Mouse (Mus musculus) thymus, adult 2 months (tissue): ENCODE measurements around the gene Gli1. TPM values are rescaled to one million over a fixed set of nuclear protein-coding genes. Genes with fewer than 3 reads are reported as not detected.

Experiments
- DNase-seq: peaks from one replicate; pipeline ENCODE4 v3.0.0; 2021
- H3K27ac ChIP-seq: fragments of 200-500 bp; 2 replicates; pipeline ENCODE4 v1.5.1; 2012; ENCODE audit warnings: low read length, control low read depth; ENCODE audit not compliant: control insufficient read depth, insufficient read depth
- H3K27me3 ChIP-seq: fragments of 200-500 bp; 2 replicates; pipeline ENCODE4 v1.6.1; 2012; ENCODE audit warnings: mild to moderate bottlenecking, low read length, moderate library complexity, mixed read lengths; ENCODE audit not compliant: control insufficient read depth, insufficient read depth
- H3K36me3 ChIP-seq: fragments of 200-500 bp; 2 replicates; pipeline ENCODE4 v1.6.1; 2012; ENCODE audit warnings: mild to moderate bottlenecking, low read length, moderate library complexity; ENCODE audit not compliant: control insufficient read depth, insufficient read depth
- H3K4me1 ChIP-seq: fragments of 200-500 bp; replicated peaks from 2 replicates; pipeline ENCODE4 v1.6.1; 2012; ENCODE audit warnings: low read length; ENCODE audit not compliant: control insufficient read depth, insufficient read depth
- H3K4me3 ChIP-seq: fragments of 200-500 bp; 2 replicates; pipeline ENCODE4 v1.5.1; 2012; ENCODE audit warnings: mild to moderate bottlenecking, low read length, control low read depth, moderate library complexity; ENCODE audit not compliant: control insufficient read depth, insufficient read depth
- CTCF ChIP-seq: fragments of 200-500 bp; IDR thresholded peaks from 2 replicates; pipeline ENCODE4 v1.5.1; 2012; ENCODE audit warnings: mild to moderate bottlenecking, control low read depth, low read length, moderate library complexity, borderline replicate concordance; ENCODE audit not compliant: control insufficient read depth, poor library complexity, insufficient read depth; ENCODE audit errors: extremely low read depth
- POLR2A ChIP-seq: fragments of 200-500 bp; IDR thresholded peaks from 2 replicates; pipeline ENCODE4 v1.6.1; 2012; ENCODE audit warnings: mild to moderate bottlenecking, low read length, control low read depth, moderate library complexity; ENCODE audit not compliant: control insufficient read depth, poor library complexity, insufficient read depth; ENCODE audit errors: extremely low read depth
- WGBS: fragments of 180-500 bp; shearing (Covaris S2); methylation state at CpG from one replicate; pipeline ENCODE4 v1.1.7; 2018; 5-methylcytosine and 5-hydroxymethylcytosine counted together
- polyA plus RNA-seq: library from polyadenylated mRNA; depleted of rRNA; stranded (reverse); fragments of >200 nt; gene quantifications from 2 replicates; pipeline ENCODE4 v1.2.3, GENCODE M21; 2012

Gli1 gene
- polyA plus RNA-seq, 1 experiment: 0.77 TPM

DNA sequence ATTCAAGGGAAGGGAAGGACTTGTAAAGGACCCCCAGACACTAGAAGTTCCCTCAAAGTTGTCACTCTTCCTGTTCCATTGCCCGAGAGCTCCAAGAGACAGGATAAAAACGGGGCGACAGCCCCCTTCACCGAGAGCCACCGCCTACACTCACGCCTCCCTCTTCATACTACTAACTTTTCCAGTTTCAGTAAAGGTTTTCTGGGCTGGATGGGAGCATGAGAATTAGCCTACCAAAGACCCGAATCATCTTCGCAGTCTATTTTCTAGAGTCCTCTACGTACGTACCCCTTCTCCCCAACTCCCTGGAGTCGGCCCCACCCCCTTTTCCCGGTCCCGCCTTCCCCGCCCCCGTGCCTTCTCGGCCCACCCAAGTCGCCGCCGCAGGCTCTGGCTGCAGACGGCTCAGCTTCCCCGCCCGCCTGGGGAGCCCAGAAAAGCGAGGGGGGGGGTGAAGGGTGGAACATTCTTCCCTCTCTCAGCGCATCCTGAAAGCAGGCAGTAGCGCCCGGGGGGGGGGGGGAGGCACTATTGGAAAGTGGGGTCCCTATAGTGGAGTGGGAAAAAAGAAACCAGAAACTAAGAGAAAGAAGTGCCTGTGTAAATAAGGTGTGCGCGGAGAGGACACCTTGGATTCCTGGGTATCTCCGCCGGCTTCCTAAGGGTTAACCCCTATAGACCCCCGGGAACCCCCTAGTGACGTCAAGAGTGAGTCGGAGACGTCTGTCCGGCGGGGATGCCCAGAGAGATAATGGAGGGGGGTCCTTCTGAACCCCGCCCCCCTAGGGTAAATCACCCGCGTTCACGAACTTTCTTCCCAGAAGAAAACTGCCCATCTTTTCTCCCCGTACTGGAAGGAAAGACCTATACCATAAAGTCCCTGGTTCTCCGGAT, 1.8 kb downstream of the Gli1 start:
- H3K4me3 ChIP-seq: peak overlapping the region; percentile 10; the same call in 1 of the 2 replicates
- H3K36me3 ChIP-seq: no peaks in the 10 kb centered on the region
- no peak for DNase-seq
- H3K27ac ChIP-seq: no peak overlapping the region
- H3K4me1 ChIP-seq: peaks cover 36% of the 10 kb centered on the region
- H3K27me3 ChIP-seq: peaks cover 28% of the 10 kb centered on the region
- 1% methylated on average over 42 of the region's 42 CpGs for WGBS
- TF ChIP-seq CTCF: no peak
- no peak for TF ChIP-seq POLR2A

- Histone ChIP-seq H3K27ac (no peak overlapping the region), H3K4me3 (peak overlapping the region; percentile 10; the same call in 1 of the 2 replicates), H3K4me1 (peaks cover 36% of the 10 kb centered on the region), H3K27me3 (peaks cover 28% of the 10 kb centered on the region), H3K36me3 (no peaks in the 10 kb centered on the region)
- peak; percentile 88 for DNase-seq
- 2% methylated on average over 31 of the region's 31 CpGs for WGBS
- TF ChIP-seq CTCF (peak; percentile 62; the same call in 1 of the 2 replicates), POLR2A (no peak)
Observed at GRCm38 (mm10) chr10:127338930-127339682, 2.7 kb downstream of the Gli1 start.

GRCm38 (mm10) chr10:127337536-127338099, 4.2 kb downstream of the Gli1 start:
- no peaks in the 10 kb centered on the region for H3K36me3 ChIP-seq
- WGBS: 34% methylated on average over 6 of the region's 6 CpGs
- peaks cover 36% of the 10 kb centered on the region for H3K4me1 ChIP-seq
- no peak overlapping the region for H3K4me3 ChIP-seq
- TF ChIP-seq POLR2A (no peak), CTCF (no peak)
- H3K27ac ChIP-seq: no peak overlapping the region
- DNase-seq: no peak
- peaks cover 28% of the 10 kb centered on the region for H3K27me3 ChIP-seq

DNA sequence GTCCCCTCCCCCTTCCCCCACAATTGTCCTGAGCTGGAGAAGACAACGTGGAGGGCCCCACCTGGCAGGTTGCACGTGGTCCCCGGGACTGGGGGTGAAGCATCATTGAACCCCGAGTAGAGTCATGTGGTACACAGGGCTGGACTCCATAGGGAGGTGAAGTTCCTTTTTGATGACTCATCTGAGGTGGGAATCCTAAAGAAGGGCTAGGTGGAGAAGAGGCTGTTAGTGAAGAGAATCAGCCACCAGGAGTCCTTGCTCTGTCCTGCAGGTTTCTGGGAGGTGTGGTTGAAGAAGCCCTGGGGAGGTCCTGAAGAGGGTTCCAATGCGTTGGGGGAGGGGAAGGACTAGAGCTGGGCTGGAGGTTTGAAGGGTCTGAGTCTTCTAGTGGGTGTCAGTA, 4.8 kb downstream of the Gli1 start:
- Histone ChIP-seq H3K36me3 (no peaks in the 10 kb centered on the region), H3K27me3 (peaks cover 25% of the 10 kb centered on the region), H3K4me1 (peaks cover 32% of the 10 kb centered on the region), H3K27ac (no peak overlapping the region), H3K4me3 (no peak overlapping the region)
- no peak for TF ChIP-seq POLR2A
- no peak for TF ChIP-seq CTCF
- DNase-seq: no peak
- WGBS: 48% methylated on average over 5 of the region's 5 CpGs

GRCm38 (mm10) chr10:127335271-127335670, 6.5 kb downstream of the Gli1 start:
- H3K27me3 ChIP-seq: peaks cover 10% of the 10 kb centered on the region
- peaks cover 21% of the 10 kb centered on the region for H3K4me1 ChIP-seq
- no peak overlapping the region for H3K4me3 ChIP-seq
- no peak for DNase-seq
- H3K27ac ChIP-seq: no peak overlapping the region
- WGBS: 41% methylated on average over 1 of the region's 1 CpGs
- no peaks in the 10 kb centered on the region for H3K36me3 ChIP-seq
- TF ChIP-seq CTCF (no peak), POLR2A (no peak)

DNA sequence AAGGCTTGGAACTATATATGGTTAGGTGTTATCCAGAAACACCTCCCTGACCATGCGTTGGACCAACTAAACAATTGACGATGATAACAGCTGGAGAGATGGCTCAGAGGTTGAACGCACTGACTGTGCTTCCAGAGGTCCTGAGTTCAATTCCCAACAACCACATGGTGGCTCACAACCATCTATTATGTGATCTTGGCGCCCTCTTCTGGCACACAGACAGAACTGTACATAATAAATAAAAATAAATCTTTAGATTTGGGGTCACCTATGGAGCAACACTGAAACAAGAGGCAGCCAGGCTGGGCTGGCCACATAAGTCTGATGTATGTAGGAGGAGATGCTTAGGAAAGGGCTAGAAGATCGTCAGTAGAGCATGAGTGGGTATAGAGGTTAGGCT, 8.6 kb downstream of the Gli1 start:
- DNase-seq: peak; percentile 30
- H3K27ac ChIP-seq: no peak overlapping the region
- no peak overlapping the region for H3K4me3 ChIP-seq
- 67% methylated on average over 5 of the region's 5 CpGs for WGBS
- peaks cover 14% of the 10 kb centered on the region for H3K4me1 ChIP-seq
- H3K36me3 ChIP-seq: peaks cover 9% of the 10 kb centered on the region
- TF ChIP-seq CTCF (no peak), POLR2A (no peak)
- H3K27me3 ChIP-seq: no peaks in the 10 kb centered on the region
